Mouse (Mus musculus): ENCODE data around the gene Rasgef1b.

DNA sequence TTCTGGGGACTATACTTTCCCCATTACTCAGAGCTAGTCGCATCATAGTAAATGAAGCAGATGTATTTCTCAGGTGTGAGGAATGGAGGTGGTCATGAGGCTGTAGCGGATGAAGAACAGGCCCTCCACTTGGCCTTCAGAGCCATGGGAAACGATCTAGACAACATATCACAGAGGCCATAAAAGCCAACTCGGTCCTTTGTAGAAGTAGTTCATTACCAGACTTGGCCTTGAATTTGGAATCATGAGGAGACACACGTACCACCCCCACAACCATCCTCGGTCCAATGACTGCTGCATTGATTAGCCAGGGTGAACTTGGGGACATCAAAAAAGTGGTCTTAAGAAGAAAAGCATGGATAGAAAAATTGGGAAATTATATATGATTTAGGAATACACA is 442.8 kb downstream of the Rasgef1b start:
- TF ChIP-seq EP300 (IDR thresholded peaks at IDR 0.05) (no peak), CTCF (IDR thresholded peaks at IDR 0.05) (no peak)

All from lung, postnatal 0 days (tissue).